Mouse (Mus musculus) CH12.LX (cell line): ENCODE data around the gene Brsk2. TPM values are rescaled to one million over a fixed set of nuclear protein-coding genes. Genes with fewer than 3 reads are reported as not detected.

ENCODE experiments used
- DNase-seq: peaks from one replicate; pipeline ENCODE4 v3.0.0-alpha.2; 2013; ENCODE audit errors: extremely low read depth
- H3K27ac ChIP-seq: 2 replicates; pipeline ENCODE4 v1.5.1; 2012; ENCODE audit warnings: low read depth, mild to moderate bottlenecking, control low read depth, moderate library complexity; ENCODE audit not compliant: insufficient read depth
- H3K27me3 ChIP-seq: replicated peaks from 2 replicates; pipeline ENCODE3; 2012; ENCODE audit warnings: inconsistent platforms
- H3K36me3 ChIP-seq, 2 experiments: replicated peaks in 1 of 2; 2 replicates each; pipeline versions ENCODE3 to v1.6.1; 2012; ENCODE audit warnings: inconsistent platforms in 1 of 2, low read length in 1 of 2, mild to moderate bottlenecking in 1 of 2, mixed read lengths in 1 of 2, moderate library complexity in 1 of 2; ENCODE audit not compliant: control insufficient read depth in 1 of 2, insufficient read depth in 1 of 2
- H3K4me1 ChIP-seq, 2 experiments: 2 replicates each; pipeline ENCODE4 v1.6.1; 2012; ENCODE audit warnings: inconsistent platforms in 1 of 2, moderate library complexity in 1 of 2; ENCODE audit not compliant: insufficient read depth in 2 of 2, control insufficient read depth in 1 of 2
- H3K4me2 ChIP-seq: 2 replicates; pipeline ENCODE4 v1.6.1; 2012; ENCODE audit warnings: low read depth, mild to moderate bottlenecking, control low read depth; ENCODE audit not compliant: poor library complexity, insufficient read depth, severe bottlenecking
- H3K4me3 ChIP-seq, 3 experiments: fragments of 150-350 bp in 1 of 3; sonication (generic) in 1 of 3; replicated peaks in 1 of 3; 2 replicates each; pipeline versions ENCODE3 to v1.5.1; 2011 to 2012; ENCODE audit warnings: low read depth in 2 of 3, low read length in 2 of 3, mild to moderate bottlenecking in 2 of 3, moderate library complexity in 2 of 3, control low read depth in 1 of 3, improper control_type of control experiment in 1 of 3, inconsistent platforms in 1 of 3, mixed read lengths in 1 of 3; ENCODE audit not compliant: poor library complexity in 1 of 3
- H3K79me2 ChIP-seq: replicated peaks from 2 replicates; pipeline ENCODE4 v1.6.1; 2012; ENCODE audit warnings: mild to moderate bottlenecking, moderate library complexity; ENCODE audit not compliant: control insufficient read depth, poor library complexity, insufficient read depth, severe bottlenecking; ENCODE audit errors: extremely low read depth
- H3K9ac ChIP-seq: 2 replicates; pipeline ENCODE4 v1.6.1; 2012; ENCODE audit warnings: low read depth, mild to moderate bottlenecking, control low read depth, moderate library complexity; ENCODE audit not compliant: insufficient read depth
- H3K9me3 ChIP-seq: replicated peaks from 2 replicates; pipeline ENCODE3; 2012; ENCODE audit warnings: low read length, inconsistent platforms, mixed read lengths
- BHLHE40 ChIP-seq: IDR thresholded peaks from 2 replicates; pipeline ENCODE4 v1.6.1; 2011; ENCODE audit warnings: mild to moderate bottlenecking, low read depth, low read length, improper control_type of control experiment
- E2F4 ChIP-seq: IDR thresholded peaks from 2 replicates; pipeline ENCODE4 v1.6.1; 2011; ENCODE audit warnings: low read depth, low read length, improper control_type of control experiment; ENCODE audit not compliant: insufficient replicate concordance
- ELF1 ChIP-seq: IDR thresholded peaks from 2 replicates; pipeline ENCODE4 v1.6.1; 2014; ENCODE audit warnings: low read depth, mild to moderate bottlenecking, inconsistent platforms, low read length, improper control_type of control experiment
- EP300 ChIP-seq: IDR thresholded peaks from 2 replicates; pipeline ENCODE4 v1.6.1; 2011; ENCODE audit warnings: low read length, improper control_type of control experiment
- ETS1 ChIP-seq: conservative IDR thresholded peaks from 2 replicates; pipeline ENCODE4 v1.6.1; 2012; ENCODE audit warnings: low read depth, mild to moderate bottlenecking, inconsistent platforms, low read length, improper control_type of control experiment, moderate library complexity
- GABPA ChIP-seq: IDR thresholded peaks from 2 replicates; pipeline ENCODE4 v1.6.1; 2012; ENCODE audit warnings: low read depth, low read length, improper control_type of control experiment, inconsistent platforms; ENCODE audit not compliant: insufficient replicate concordance
- HCFC1 ChIP-seq: IDR thresholded peaks from 2 replicates; pipeline ENCODE4 v1.6.1; 2012; ENCODE audit warnings: low read depth, mild to moderate bottlenecking, inconsistent platforms, low read length, improper control_type of control experiment
- JUN ChIP-seq: IDR thresholded peaks from 2 replicates; pipeline ENCODE4 v1.6.1; 2011; ENCODE audit warnings: low read depth, mild to moderate bottlenecking, low read length, improper control_type of control experiment, moderate library complexity; ENCODE audit not compliant: insufficient read depth
- JUND ChIP-seq: conservative IDR thresholded peaks from 2 replicates; pipeline ENCODE4 v1.6.1; 2011; ENCODE audit warnings: low read depth, low read length, improper control_type of control experiment
- KAT2A ChIP-seq: IDR thresholded peaks from 2 replicates; pipeline ENCODE4 v1.6.1; 2012; ENCODE audit warnings: low read length, improper control_type of control experiment, inconsistent platforms; ENCODE audit not compliant: insufficient replicate concordance
- MAX ChIP-seq: IDR thresholded peaks from 2 replicates; pipeline ENCODE4 v1.6.1; 2011; ENCODE audit warnings: low read length, improper control_type of control experiment
- MAZ ChIP-seq: IDR thresholded peaks from 2 replicates; pipeline ENCODE4 v1.6.1; 2012; ENCODE audit warnings: low read depth, mild to moderate bottlenecking, inconsistent platforms, low read length, improper control_type of control experiment, moderate library complexity
- MEF2A ChIP-seq: IDR thresholded peaks from 2 replicates; pipeline ENCODE4 v1.6.1; 2014; ENCODE audit warnings: low read depth, mild to moderate bottlenecking, inconsistent platforms, low read length, improper control_type of control experiment, borderline replicate concordance
- NELFE ChIP-seq: IDR thresholded peaks from 2 replicates; pipeline ENCODE4 v1.6.1; 2011; ENCODE audit warnings: low read depth, low read length, improper control_type of control experiment
- NRF1 ChIP-seq: IDR thresholded peaks from 2 replicates; pipeline ENCODE4 v1.6.1; 2014; ENCODE audit warnings: low read depth, mild to moderate bottlenecking, inconsistent platforms, low read length, improper control_type of control experiment, moderate library complexity
- PAX5 ChIP-seq: IDR thresholded peaks from 2 replicates; pipeline ENCODE4 v1.6.1; 2012; ENCODE audit warnings: low read length, inconsistent platforms, mixed read lengths
- RCOR1 ChIP-seq: conservative IDR thresholded peaks from 2 replicates; pipeline ENCODE4 v1.6.1; 2012; ENCODE audit warnings: low read depth, mild to moderate bottlenecking, inconsistent platforms, low read length, improper control_type of control experiment
- SMC3 ChIP-seq: IDR thresholded peaks from 2 replicates; pipeline ENCODE4 v1.6.1; 2011; ENCODE audit warnings: low read depth, low read length, improper control_type of control experiment
- TBP ChIP-seq: conservative IDR thresholded peaks from 2 replicates; pipeline ENCODE4 v1.6.1; 2011; ENCODE audit warnings: low read depth, low read length, improper control_type of control experiment
- TCF12 ChIP-seq: IDR thresholded peaks from 2 replicates; pipeline ENCODE4 v1.6.1; 2014; ENCODE audit warnings: low read depth, mild to moderate bottlenecking, inconsistent platforms, low read length, improper control_type of control experiment
- UBTF ChIP-seq: IDR thresholded peaks from 2 replicates; pipeline ENCODE4 v1.6.1; 2012; ENCODE audit warnings: low read depth, mild to moderate bottlenecking, inconsistent platforms, low read length, improper control_type of control experiment, moderate library complexity
- USF1 ChIP-seq: IDR thresholded peaks from 2 replicates; pipeline ENCODE4 v1.6.1; 2014; ENCODE audit warnings: low read depth, mild to moderate bottlenecking, inconsistent platforms, low read length, improper control_type of control experiment
- ZC3H11A ChIP-seq: IDR thresholded peaks from 2 replicates; pipeline ENCODE4 v1.6.1; 2012; ENCODE audit warnings: low read depth, mild to moderate bottlenecking, inconsistent platforms, low read length, improper control_type of control experiment
- ZMIZ1 ChIP-seq: IDR thresholded peaks from 2 replicates; pipeline ENCODE4 v1.6.1; 2012; ENCODE audit warnings: low read depth, mild to moderate bottlenecking, inconsistent platforms, low read length, improper control_type of control experiment
- dilution Hi-C: fragments of 300-500 bp; cut with MboI; formaldehyde crosslinking; loops from 2 replicates; pipeline ENCODE4 v1.14.3; 2020; ENCODE audit warnings: low sequenced_read_pairs; ENCODE audit not compliant: extremely low pct_unique_long_range_greater_than_20kb, extremely low pct_ligation_motif_present
- in situ Hi-C: fragments of 300-500 bp; cut with MboI; formaldehyde crosslinking; loops from 3 replicates; pipeline ENCODE4 v1.14.3; 2019; ENCODE audit warnings: low sequenced_read_pairs, low pct_ligation_motif_present, low pct_unique_long_range_greater_than_20kb, mixed read lengths
- polyA plus RNA-seq: library from polyadenylated mRNA; unstranded; fragments of >175 nt; gene quantifications from 2 replicates; pipeline ENCODE4 v1.2.1, GENCODE M21; 2012; ENCODE audit warnings: low read depth; ENCODE audit not compliant: insufficient read length
- total RNA-seq, 2 experiments: library from RNA; depleted of rRNA; stranded (reverse); fragments of 300-350 nt in 1 of 2; fragments of >200 nt in 1 of 2; gene quantifications; 2 replicates each; pipeline ENCODE4 v1.2.3; 2012 to 2014

The Brsk2 gene
- total and polyA plus RNA-seq, 3 experiments = 5.3 to 11.0 (median 10.9) TPM

DNA sequence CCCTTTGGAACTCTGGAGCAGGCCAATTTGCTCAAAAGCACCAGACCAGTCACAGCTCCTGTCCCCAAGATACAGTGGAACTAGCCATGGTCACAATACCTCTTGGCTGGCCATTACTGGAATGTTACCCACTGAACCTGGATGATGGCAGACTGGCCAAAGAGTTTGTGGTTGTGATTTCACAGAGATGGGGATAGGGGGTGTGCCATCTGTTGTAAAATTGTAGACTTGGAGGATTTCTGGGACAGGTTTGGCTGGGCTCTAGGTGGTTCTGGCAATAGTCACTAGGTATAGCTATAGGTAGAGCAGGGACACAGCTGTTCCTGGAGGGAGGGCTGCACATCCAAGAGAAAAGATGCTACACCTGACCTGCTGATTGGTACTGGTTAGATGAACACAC lies 2.0 kb upstream of the Brsk2 start:
- TF ChIP-seq MEF2A (no peak), JUND (no peak), ETS1 (no peak), BHLHE40 (no peak), E2F4 (no peak), EP300 (no peak), TCF12 (no peak), NRF1 (no peak), HCFC1 (no peak), UBTF (no peak), USF1 (no peak)
- peaks cover 6% of the 10 kb centered on the region for H3K9me3 ChIP-seq
- H3K27me3 ChIP-seq = peaks cover 71% of the 10 kb centered on the region
- no peak overlapping the region for H3K4me3 ChIP-seq
- DNase-seq = no peak
- H3K4me2 ChIP-seq = no peak overlapping the region
- in situ Hi-C loops = no loop called here
- H3K36me3 ChIP-seq = no peaks in the 10 kb centered on the region
- no peak overlapping the region for H3K9ac ChIP-seq
- dilution Hi-C loops = no loop called here
- no peak overlapping the region for H3K27ac ChIP-seq
- H3K79me2 ChIP-seq = no peaks in the 10 kb centered on the region
- H3K4me1 ChIP-seq = no peaks in the 10 kb centered on the region

DNA sequence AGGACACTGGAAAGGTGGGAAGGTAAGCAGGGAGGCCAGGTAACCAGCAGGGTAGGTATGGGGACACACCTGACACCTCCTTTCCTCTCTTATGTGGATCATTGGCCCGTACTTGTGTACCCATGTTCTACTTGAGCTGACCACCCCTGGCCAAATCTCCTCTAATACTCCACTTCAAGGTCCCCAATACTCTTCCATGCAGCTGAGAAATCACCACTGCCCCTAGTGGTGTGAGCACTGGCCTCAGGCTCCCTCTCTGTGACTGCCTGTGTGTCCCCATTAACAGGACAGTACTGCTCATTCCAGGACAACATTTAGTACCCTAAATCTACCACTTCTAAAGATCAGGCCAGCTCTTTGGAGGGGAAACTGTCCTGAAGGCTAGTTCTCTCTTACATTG lies 1.5 kb upstream of the Brsk2 start:
- dilution Hi-C loops = no loop called here
- in situ Hi-C loops = no loop called here
- Histone ChIP-seq H3K9me3 (peaks cover 6% of the 10 kb centered on the region), H3K27ac (no peak overlapping the region), H3K36me3 (no peaks in the 10 kb centered on the region), H3K79me2 (no peaks in the 10 kb centered on the region), H3K4me1 (no peaks in the 10 kb centered on the region), H3K9ac (no peak overlapping the region), H3K4me3 (no peak overlapping the region), H3K4me2 (no peak overlapping the region), H3K27me3 (peaks cover 70% of the 10 kb centered on the region)
- no peak for DNase-seq
- no peak for TF ChIP-seq ELF1
- TF ChIP-seq JUND = no peak
- TF ChIP-seq HCFC1 = no peak
- TF ChIP-seq MAX = no peak
- no peak for TF ChIP-seq SMC3
- TF ChIP-seq NRF1 = no peak
- TF ChIP-seq BHLHE40 = no peak
- TF ChIP-seq GABPA = no peak
- TF ChIP-seq ZMIZ1 = no peak
- no peak for TF ChIP-seq NELFE
- TF ChIP-seq UBTF = no peak
- TF ChIP-seq KAT2A = no peak
- TF ChIP-seq JUN = no peak
- no peak for TF ChIP-seq PAX5
- TF ChIP-seq ZC3H11A = no peak
- TF ChIP-seq MAZ = no peak
- TF ChIP-seq RCOR1 = no peak
- TF ChIP-seq TBP = no peak
- TF ChIP-seq MEF2A = no peak
- TF ChIP-seq E2F4 = no peak
